Mouse (Mus musculus) limb, embryonic 12.5 days (tissue): ENCODE data around the gene Naa11. TPM values are rescaled to one million over a fixed set of nuclear protein-coding genes. Genes with fewer than 3 reads are reported as not detected.

Source experiments
- ATAC-seq: fragments of 200-750 bp; cut with Nextera tagmentation; 2 replicates; pipeline ENCODE4 v1.8.0; 2017; ENCODE audit warnings: low read depth, moderate TSS enrichment; ENCODE audit not compliant: insufficient number of reproducible peaks, insufficient read depth, low FRiP score, low TSS enrichment
- H3K27ac ChIP-seq: fragments of 300-500 bp; sonication (generic); 2 replicates; pipeline ENCODE4 v1.5.1; 2016; ENCODE audit warnings: mild to moderate bottlenecking, moderate library complexity
- H3K27me3 ChIP-seq: fragments of 300-500 bp; sonication (generic); 2 replicates; pipeline ENCODE4 v1.6.1; 2016; ENCODE audit warnings: mild to moderate bottlenecking, moderate library complexity
- H3K36me3 ChIP-seq: fragments of 300-500 bp; sonication (generic); 2 replicates; pipeline ENCODE4 v1.6.1; 2016; ENCODE audit warnings: mild to moderate bottlenecking, moderate library complexity
- H3K4me1 ChIP-seq: fragments of 300-500 bp; sonication (generic); replicated peaks from 2 replicates; pipeline ENCODE4 v1.6.1; 2016
- H3K4me2 ChIP-seq: fragments of 300-500 bp; sonication (generic); 2 replicates; pipeline ENCODE4 v1.6.1; 2016; ENCODE audit warnings: mild to moderate bottlenecking, moderate library complexity
- H3K4me3 ChIP-seq: fragments of 300-500 bp; sonication (generic); replicated peaks from 2 replicates; pipeline ENCODE4 v1.5.1; 2016; ENCODE audit warnings: mild to moderate bottlenecking
- H3K9ac ChIP-seq: fragments of 300-500 bp; sonication (generic); replicated peaks from 2 replicates; pipeline ENCODE4 v1.6.1; 2016; ENCODE audit warnings: mild to moderate bottlenecking, moderate library complexity
- H3K9me3 ChIP-seq: fragments of 300-500 bp; sonication (generic); 2 replicates; pipeline ENCODE4 v1.6.1; 2016; ENCODE audit warnings: mild to moderate bottlenecking, moderate library complexity
- WGBS: fragments of 180-500 bp; shearing (Covaris S2); methylation state at CpG from one replicate; pipeline ENCODE4 v1.1.7; 2016; 5-methylcytosine and 5-hydroxymethylcytosine counted together
- polyA plus RNA-seq: library from polyadenylated mRNA; unstranded; fragments of >200 nt; fragmentation: Nextera tagmentation; extraction: Ambion mirVana; gene quantifications from 2 replicates; pipeline ENCODE4 v1.2.1, GENCODE M21; 2016

The Naa11 gene
- polyA plus RNA-seq, 1 experiment from 2014 or later, result not detected

DNA sequence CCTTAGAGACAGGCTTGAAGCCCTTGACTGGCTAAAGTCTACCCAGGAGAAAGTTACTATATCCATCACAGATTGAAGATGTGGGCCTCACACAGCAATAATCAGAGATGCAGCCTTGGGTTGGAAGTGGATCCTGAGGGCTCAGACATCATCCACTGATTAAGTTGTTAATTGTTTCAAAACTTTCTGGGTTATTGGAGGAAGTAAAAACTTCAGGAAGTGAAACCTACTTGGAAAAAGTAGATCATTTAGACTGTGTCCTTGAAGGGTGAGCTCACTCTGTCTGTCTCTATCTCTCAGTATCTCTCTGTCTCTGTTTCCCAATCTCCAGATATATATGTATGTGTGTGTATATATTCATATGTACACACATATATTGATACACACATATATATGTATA lies 47.0 kb downstream of the Naa11 start:
- H3K9me3 ChIP-seq, result no peaks in the 10 kb centered on the region
- no peak overlapping the region for H3K4me3 ChIP-seq
- ATAC-seq, result no peak
- no peak overlapping the region for H3K4me2 ChIP-seq
- H3K27me3 ChIP-seq, result no peaks in the 10 kb centered on the region
- 0 out of 2 replicates have a peak, but pooled peaks cover 3% of the 10 kb centered on the region for H3K4me1 ChIP-seq
- H3K36me3 ChIP-seq, result no peaks in the 10 kb centered on the region
- no peak overlapping the region for H3K9ac ChIP-seq
- H3K27ac ChIP-seq, result no peak overlapping the region

DNA sequence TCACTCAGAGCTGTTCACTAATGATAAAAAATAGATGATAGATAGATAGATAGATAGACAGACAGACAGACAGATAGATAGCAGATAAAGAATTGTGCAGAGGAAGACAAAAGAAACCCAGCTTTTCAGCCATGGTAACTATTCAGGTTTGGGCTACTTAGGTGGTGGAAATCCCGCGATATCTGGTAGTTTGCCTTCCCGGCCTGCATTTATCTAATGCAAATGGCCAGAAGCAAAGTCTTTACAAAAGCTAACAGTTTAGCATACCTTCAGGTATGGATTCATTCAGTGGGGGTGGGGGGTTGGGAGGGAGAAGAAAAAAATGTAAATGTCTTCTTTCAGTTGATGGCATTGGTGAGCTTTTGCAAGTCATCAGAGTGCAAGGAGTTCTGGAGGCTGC lies 48.0 kb downstream of the Naa11 start:
- 85% methylated on average over 3 of the region's 3 CpGs for WGBS

DNA sequence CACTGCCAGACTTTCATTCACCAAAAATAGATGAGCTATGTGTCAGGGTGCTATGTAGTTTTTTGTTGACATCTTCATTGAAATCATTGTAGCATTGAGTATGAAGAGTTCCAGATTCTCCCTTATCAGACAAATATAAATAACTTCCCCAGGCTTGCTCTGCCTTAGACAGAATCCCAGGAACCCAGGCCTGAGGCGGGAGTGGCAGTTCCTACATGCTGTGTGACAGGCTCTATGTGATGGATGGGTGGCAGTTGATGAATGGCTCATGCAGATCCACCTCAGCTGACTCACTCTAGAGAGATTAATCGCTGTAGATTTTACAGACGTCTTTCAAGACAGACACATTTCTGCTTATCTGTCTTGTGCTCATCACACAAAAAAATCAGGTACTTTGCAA lies 57.4 kb downstream of the Naa11 start:
- H3K9ac ChIP-seq, result no peak overlapping the region
- 66% methylated on average over 3 of the region's 3 CpGs for WGBS
- ATAC-seq, result no peak

More for the DNA sequence above, 48.0 kb downstream of the Naa11 start:
- Histone ChIP-seq H3K4me3 (no peak overlapping the region), H3K9me3 (no peaks in the 10 kb centered on the region), H3K36me3 (no peaks in the 10 kb centered on the region), H3K4me2 (no peak overlapping the region), H3K9ac (no peak overlapping the region), H3K27ac (no peak overlapping the region), H3K4me1 (0 out of 2 replicates have a peak, but pooled peaks cover 3% of the 10 kb centered on the region), H3K27me3 (no peaks in the 10 kb centered on the region)
- no peak for ATAC-seq

More for the DNA sequence above, 57.4 kb downstream of the Naa11 start:
- Histone ChIP-seq H3K36me3 (no peaks in the 10 kb centered on the region), H3K4me3 (no peak overlapping the region), H3K27me3 (no peaks in the 10 kb centered on the region), H3K4me1 (no peaks in the 10 kb centered on the region; the same call in 1 of the 2 replicates), H3K9me3 (no peaks in the 10 kb centered on the region), H3K4me2 (no peak overlapping the region), H3K27ac (no peak overlapping the region)

Other genes starting within 250 kb of the Naa11 start
- gene Gk2, start 64.6 kb upstream of the Naa11 start, polyA plus RNA-seq, result not detected in 2 replicates